Mouse (Mus musculus) liver, postnatal 0 days (tissue): ENCODE data around the gene Efnb2.

Experiments used
- CTCF ChIP-seq: sonication (generic); IDR thresholded peaks from 2 replicates; pipeline ENCODE4 v1.5.1; 2016; ENCODE audit warnings: antibody characterized with exemption, low read depth
- EP300 ChIP-seq: IDR thresholded peaks from 2 replicates; pipeline ENCODE4 v1.6.1; 2016; ENCODE audit warnings: antibody characterized with exemption, low read depth, mild to moderate bottlenecking

DNA sequence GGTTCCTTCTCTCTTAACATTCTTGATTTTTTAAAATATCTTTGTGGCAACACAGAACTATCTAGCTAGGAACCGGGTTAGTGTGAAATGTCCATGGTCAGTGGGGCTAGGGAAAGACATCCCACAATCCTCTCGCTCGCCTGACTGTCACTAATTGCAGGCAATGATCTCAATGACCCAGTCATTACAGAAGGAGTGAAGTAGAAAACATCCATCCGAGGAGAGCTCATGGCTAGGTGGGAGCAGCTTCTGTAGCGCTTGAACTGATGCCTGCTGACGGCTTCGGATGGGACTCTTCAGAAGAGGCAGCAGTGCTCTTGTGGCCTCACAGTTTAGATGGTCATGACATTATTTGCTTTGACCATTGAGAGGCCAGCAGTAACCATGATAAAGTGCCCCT, 29.6 kb downstream of the Efnb2 start:
- no peak for TF ChIP-seq CTCF
- TF ChIP-seq EP300: no peak
